Mouse (Mus musculus): ENCODE results near the gene Abca2. TPM values are rescaled to one million over a fixed set of nuclear protein-coding genes. Genes with fewer than 3 reads are reported as not detected.
A peak's percentile ranks its signal among the peaks of the same experiment; 100 is the strongest.

Abca2 gene
- total RNA-seq, 2 experiments from 2014 or later: 10.8 to 34.7 TPM

GRCm38 (mm10) chr2:25457022-25457896 lies 28.8 kb downstream of the Abca2 start:
- ATAC-seq (replicated peaks; ENCODE audit: low FRiP score, low TSS enrichment, poor library complexity, severe bottlenecking): no peak

- ATAC-seq (replicated peaks; ENCODE audit: low FRiP score, low TSS enrichment, poor library complexity, severe bottlenecking): 0 out of 2 replicates have a peak, but pooled peaks have one; percentile 23
These were observed 30.4 kb downstream of the Abca2 start for GRCm38 (mm10) chr2:25458911-25459310.

- ATAC-seq (replicated peaks; ENCODE audit: low FRiP score, low TSS enrichment, poor library complexity, severe bottlenecking): no peak
These were observed 31.6 kb downstream of the Abca2 start for GRCm38 (mm10) chr2:25460135-25460534.

- ATAC-seq (replicated peaks; ENCODE audit: low FRiP score, low TSS enrichment, poor library complexity, severe bottlenecking): peak; percentile 88
These were observed 32.2 kb downstream of the Abca2 start, which contains the start of gene Paxx for GRCm38 (mm10) chr2:25460551-25461309. Gene Paxx (minus strand): TSS chr2:25461094.

GRCm38 (mm10) chr2:25461407-25461806 lies 32.9 kb downstream of the Abca2 start:
- no peak for ATAC-seq (replicated peaks; ENCODE audit: low FRiP score, low TSS enrichment, poor library complexity, severe bottlenecking)

GRCm38 (mm10) chr2:25463630-25464029 lies 35.1 kb downstream of the Abca2 start:
- no peak for ATAC-seq (replicated peaks; ENCODE audit: low FRiP score, low TSS enrichment, poor library complexity, severe bottlenecking)

GRCm38 (mm10) chr2:25465256-25465655 lies 36.8 kb downstream of the Abca2 start:
- ATAC-seq (replicated peaks; ENCODE audit: low FRiP score, low TSS enrichment, poor library complexity, severe bottlenecking): no peak

GRCm38 (mm10) chr2:25465816-25466635 lies 37.5 kb downstream of the Abca2 start:
- ATAC-seq (replicated peaks; ENCODE audit: low FRiP score, low TSS enrichment, poor library complexity, severe bottlenecking): no peak

- ATAC-seq (replicated peaks; ENCODE audit: low FRiP score, low TSS enrichment, poor library complexity, severe bottlenecking): no peak
These were observed 39.3 kb downstream of the Abca2 start for GRCm38 (mm10) chr2:25467606-25468303.

GRCm38 (mm10) chr2:25468962-25469915 lies 40.7 kb downstream of the Abca2 start:
- ATAC-seq (replicated peaks; ENCODE audit: low FRiP score, low TSS enrichment, poor library complexity, severe bottlenecking): no peak

- no peak for ATAC-seq (replicated peaks; ENCODE audit: low FRiP score, low TSS enrichment, poor library complexity, severe bottlenecking)
These were observed 41.5 kb downstream of the Abca2 start, which contains the start of gene Ptgds for GRCm38 (mm10) chr2:25469969-25470368. Gene Ptgds (minus strand): TSS chr2:25470046.

- no peak for ATAC-seq (replicated peaks; ENCODE audit: low FRiP score, low TSS enrichment, poor library complexity, severe bottlenecking)
These were observed 44.0 kb downstream of the Abca2 start for GRCm38 (mm10) chr2:25472550-25472949.

GRCm38 (mm10) chr2:25477541-25477940 lies 49.0 kb downstream of the Abca2 start:
- no peak for ATAC-seq (replicated peaks; ENCODE audit: low FRiP score, low TSS enrichment, poor library complexity, severe bottlenecking)

- ATAC-seq (replicated peaks; ENCODE audit: low FRiP score, low TSS enrichment, poor library complexity, severe bottlenecking): no peak
These were observed 49.6 kb downstream of the Abca2 start for GRCm38 (mm10) chr2:25477967-25478675.

GRCm38 (mm10) chr2:25479551-25480311 lies 51.2 kb downstream of the Abca2 start:
- no peak for ATAC-seq (replicated peaks; ENCODE audit: low FRiP score, low TSS enrichment, poor library complexity, severe bottlenecking)

GRCm38 (mm10) chr2:25480541-25480940 lies 52.0 kb downstream of the Abca2 start:
- ATAC-seq (replicated peaks; ENCODE audit: low FRiP score, low TSS enrichment, poor library complexity, severe bottlenecking): no peak

- ATAC-seq (replicated peaks; ENCODE audit: low FRiP score, low TSS enrichment, poor library complexity, severe bottlenecking): peak; percentile 72
These were observed 54.5 kb downstream of the Abca2 start for GRCm38 (mm10) chr2:25482969-25483368.
